Mouse (Mus musculus) layer of hippocampus, postnatal 25 days (tissue): ENCODE data around the gene 4930556J24Rik. TPM values are rescaled to one million over a fixed set of nuclear protein-coding genes. Genes with fewer than 3 reads are reported as not detected.
A peak's percentile ranks its signal among the peaks of the same experiment; 100 is the strongest.
"Not testable (repeated sequence)": the region's sequence is repeated elsewhere in the genome, so short reads cannot be mapped to it uniquely, and the experiment has no call there.

Experiments used
- DNase-seq, 2 experiments: peaks; one replicate each; pipeline ENCODE4 v3.0.0; 2022; ENCODE audit warnings: mixed read lengths in 2 of 2, low spot score in 1 of 2; ENCODE audit errors: extremely low spot score in 1 of 2
- total RNA-seq, 2 experiments: library from RNA; stranded (reverse); gene quantifications; 2 replicates each; pipeline ENCODE4 v1.2.3; 2021

4930556J24Rik gene
- total RNA-seq = under 1 TPM in 1 of 2 experiments, not detected in 1; 0.22 TPM

GRCm38 (mm10) chr11:3976678-3977077, at the start of gene 4930556J24Rik:
4930556J24Rik (minus strand) TSS chr11:3976778.
- DNase-seq = no peak

DNA sequence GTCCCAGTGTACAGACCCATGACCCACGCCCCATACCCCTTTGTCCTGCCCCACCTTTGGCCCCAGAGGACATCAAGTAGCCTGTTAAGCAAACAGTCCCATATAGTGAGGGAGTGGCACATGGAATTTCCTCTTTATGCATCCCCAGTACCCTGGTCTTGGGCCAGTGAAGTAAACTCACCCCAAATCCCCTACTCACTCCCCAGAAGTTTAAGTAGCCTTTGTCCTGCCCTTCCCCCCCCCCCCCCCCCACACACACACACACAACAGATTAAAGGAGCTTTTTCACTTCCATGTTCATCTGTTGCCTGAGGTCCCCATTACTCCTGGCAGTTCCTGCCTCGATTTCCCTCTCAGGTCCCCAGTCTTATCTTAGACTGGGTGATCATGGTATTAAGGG, 46.7 kb upstream of the 4930556J24Rik start:
- DNase-seq = no peak

- DNase-seq = not testable (repeated sequence)
Observed at GRCm38 (mm10) chr11:4022111-4022510, 45.5 kb upstream of the 4930556J24Rik start.

- not testable (repeated sequence) for DNase-seq
Observed at GRCm38 (mm10) chr11:4015796-4016195, 39.2 kb upstream of the 4930556J24Rik start.

DNA sequence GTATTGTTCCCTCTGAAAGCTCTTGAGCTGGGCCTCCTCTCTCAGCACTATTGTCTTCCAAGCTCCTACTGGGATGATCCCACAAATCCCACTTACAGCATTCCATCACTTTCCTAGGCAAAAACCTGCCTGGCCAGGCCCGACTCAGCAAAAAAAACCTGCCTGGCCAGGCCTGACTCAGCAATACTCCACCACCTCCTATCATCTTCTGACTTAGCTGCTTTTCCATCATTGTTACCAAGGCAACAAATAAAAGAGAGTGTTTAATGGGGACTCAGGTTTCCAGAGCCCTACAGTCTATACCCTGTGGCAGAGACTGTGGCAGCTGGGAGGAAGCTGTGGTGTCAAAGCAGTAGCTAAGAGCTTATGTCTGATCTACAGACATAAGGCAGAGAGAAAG, 36.0 kb upstream of the 4930556J24Rik start:
- no peak for DNase-seq

GRCm38 (mm10) chr11:4006462-4006861, 29.9 kb upstream of the 4930556J24Rik start:
- DNase-seq = no peak

DNA sequence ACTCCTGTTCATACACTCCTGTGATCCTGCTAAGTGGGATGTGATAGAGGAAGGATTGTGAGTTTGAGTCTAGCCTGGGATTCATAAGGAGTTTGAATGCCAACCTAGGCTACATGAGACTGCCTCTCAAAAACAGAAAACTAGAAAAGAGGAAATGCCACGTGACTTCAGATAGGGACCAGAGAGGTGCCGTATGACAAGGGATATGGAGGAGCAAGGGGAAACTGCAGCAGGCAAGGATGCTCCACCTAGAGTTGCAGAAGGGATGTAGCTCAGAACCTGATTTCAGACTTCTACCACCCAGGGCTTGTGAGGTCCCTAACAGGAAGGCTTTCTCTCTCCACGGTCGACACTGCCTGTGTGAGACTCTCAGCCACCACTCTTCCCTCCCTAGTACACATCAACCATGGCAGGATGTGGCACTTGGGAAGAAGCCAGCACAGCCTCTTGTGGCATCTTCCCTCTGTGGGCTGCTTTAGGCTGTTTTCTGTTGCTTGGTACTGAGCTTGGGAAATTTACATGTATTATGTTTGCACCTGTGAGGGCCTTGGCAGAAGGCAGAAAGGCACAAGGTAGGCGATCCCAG, 28.7 kb upstream of the 4930556J24Rik start:
- no peak for DNase-seq

GRCm38 (mm10) chr11:4001603-4002002, 25.0 kb upstream of the 4930556J24Rik start:
- DNase-seq = peak; percentile 59 to 83

GRCm38 (mm10) chr11:3999547-3999946, 23.0 kb upstream of the 4930556J24Rik start:
- no peak for DNase-seq

DNA sequence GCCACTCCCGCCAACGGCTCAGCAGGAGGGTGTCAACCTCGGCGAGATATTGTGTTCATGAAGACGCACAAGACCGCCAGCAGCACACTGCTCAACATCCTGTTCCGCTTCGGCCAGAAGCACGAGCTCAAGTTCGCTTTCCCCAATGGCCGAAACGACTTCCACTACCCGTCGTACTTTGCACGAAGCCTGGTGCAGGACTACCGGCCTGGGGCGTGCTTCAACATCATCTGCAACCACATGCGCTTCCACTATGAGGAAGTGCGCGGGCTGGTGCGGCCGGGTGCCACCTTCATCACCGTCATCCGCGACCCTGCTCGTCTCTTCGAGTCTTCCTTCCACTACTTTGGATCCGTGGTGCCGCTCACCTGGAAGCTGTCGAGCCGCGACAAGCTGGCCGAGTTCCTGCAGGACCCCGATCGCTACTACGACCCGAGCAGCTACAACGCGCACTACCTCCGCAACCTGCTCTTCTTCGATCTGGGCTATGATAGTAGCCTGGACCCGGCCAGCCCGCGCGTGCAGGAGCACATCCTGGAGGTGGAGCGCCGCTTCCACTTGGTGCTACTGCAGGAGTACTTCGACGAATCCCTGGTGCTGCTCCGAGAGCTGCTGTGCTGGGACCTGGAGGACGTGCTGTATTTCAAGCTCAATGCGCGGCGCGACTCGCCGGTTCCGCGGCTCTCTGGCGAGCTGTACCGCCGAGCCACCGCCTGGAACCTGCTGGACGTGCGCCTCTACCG, 21.6 kb upstream of the 4930556J24Rik start:
- DNase-seq = no peak

GRCm38 (mm10) chr11:3996840-3997239, 20.3 kb upstream of the 4930556J24Rik start:
- DNase-seq = no peak

DNA sequence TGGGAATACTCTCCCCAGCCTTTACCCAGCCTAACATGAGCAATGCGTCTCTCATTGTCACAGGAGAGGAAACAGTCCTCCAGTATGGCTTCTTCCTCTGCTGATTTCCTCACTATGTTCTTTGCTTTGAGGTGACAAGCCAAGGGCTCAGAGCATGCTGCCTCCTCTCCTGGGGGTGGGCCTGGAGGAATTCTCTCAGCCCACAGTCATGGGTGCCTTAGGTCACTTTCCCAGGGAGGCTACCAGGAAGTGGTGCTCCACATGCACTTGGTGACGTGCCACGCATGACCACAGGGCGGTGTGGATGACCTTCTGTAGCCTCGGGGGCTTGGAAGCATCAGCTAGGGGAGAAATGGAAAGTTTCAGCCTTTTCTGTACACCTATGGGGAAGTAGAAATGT, 18.9 kb upstream of the 4930556J24Rik start:
- DNase-seq = no peak

DNA sequence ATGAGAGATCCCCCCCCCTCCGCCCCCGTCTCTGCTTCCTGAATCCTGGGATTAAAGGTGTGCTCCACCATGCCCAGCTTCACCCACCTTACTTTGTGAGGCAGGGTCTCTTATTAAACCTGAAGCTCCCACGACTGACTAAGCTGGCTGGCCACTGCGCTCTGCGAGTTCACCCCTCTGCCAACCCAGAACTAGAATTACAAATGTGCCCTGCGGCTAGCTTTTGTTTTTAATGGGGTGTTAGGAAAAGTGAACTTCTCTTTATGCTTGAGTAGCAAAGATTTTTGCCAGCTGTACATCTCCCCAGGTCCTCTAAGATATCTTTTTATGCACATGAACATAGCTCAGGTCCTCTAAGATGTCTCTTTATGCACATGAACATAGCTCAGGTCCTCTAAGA, 17.3 kb upstream of the 4930556J24Rik start:
- no peak for DNase-seq

- DNase-seq = no peak
Observed at GRCm38 (mm10) chr11:3993132-3993531, 16.6 kb upstream of the 4930556J24Rik start.

- no peak for DNase-seq
Observed at GRCm38 (mm10) chr11:3989748-3990147, 13.2 kb upstream of the 4930556J24Rik start.

DNA sequence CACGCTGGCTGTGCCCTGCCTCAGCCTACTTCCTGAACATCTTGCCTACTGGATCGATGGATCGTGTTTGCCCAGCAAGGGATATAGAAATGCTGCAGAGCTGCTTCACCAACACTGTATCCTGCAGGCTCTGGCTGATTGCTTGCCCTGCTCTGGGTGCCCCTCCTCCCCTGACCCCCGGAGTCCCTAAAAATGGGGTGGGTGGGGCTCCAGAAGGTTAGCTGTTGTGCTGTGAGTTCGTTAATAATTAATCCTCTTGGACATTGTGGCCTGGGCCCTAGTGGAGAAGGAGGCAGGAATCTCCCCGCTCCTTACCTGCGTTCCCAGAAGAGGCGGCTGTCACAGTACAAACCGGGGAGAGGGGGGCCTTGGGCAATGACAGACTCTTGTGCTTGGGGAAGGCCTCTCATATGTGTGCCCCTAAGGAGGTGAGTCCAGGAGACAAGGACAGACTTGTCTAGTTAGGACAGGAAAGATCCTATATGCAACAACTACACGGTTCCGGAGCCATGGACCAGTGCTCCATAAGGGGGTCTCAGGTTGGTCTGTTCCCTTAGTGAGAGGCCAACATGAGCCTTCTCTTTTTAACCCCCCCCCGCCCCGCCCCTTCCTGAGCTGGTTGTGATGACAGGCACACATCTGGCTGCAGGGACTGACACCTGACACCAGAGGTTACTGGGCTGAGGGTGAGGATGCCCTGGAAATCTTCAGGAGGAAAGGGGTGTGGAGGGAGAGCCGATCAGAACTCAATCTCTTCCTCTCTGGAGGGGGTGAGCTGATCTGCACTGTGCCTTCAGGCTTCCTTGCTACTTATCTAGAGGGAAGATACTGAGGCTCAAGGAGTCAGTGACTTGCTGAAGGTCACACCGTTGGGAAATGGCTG, 7.5 kb upstream of the 4930556J24Rik start:
- no peak for DNase-seq

GRCm38 (mm10) chr11:3983291-3983862, 6.8 kb upstream of the 4930556J24Rik start, which contains the start of gene Gal3st1:
Gal3st1 (plus strand) TSS chr11:3983636.
- no peak for DNase-seq

- no peak for DNase-seq
Observed at GRCm38 (mm10) chr11:3982275-3983209, 6.0 kb upstream of the 4930556J24Rik start.

GRCm38 (mm10) chr11:3981536-3981935, 5.0 kb upstream of the 4930556J24Rik start:
- DNase-seq = no peak

DNA sequence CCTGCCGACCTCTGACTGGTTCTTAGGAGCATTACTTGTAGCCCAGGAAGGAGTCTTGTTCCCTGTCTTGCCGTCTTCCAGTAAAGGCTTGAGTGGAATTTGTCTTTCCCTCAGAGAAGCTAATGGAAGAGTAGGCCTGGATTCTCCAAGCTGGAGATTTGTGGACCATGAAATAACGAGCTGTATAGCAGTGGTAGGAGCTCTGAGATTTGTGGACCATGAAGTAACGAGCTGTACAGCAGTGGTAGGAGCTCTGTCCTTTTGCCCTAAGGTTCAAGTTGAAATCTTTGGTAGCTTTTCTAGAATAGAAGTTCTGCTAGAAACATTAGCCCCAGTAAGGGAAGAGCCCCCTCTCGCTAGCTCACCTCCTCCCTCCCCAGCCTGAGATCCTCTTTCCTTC, 1.8 kb upstream of the 4930556J24Rik start:
- DNase-seq = no peak
